Mouse (Mus musculus): ENCODE results near the gene Cox7a2l. TPM values are rescaled to one million over a fixed set of nuclear protein-coding genes. Genes with fewer than 3 reads are reported as not detected.

Cox7a2l gene
- polyA plus RNA-seq, 1 experiment from 2014 or later: 205 TPM

Other genes with a start within 250 kb of the Cox7a2l start
- gene Eml4, start 166.4 kb downstream of the Cox7a2l start, polyA plus RNA-seq (2014; fragmentation: Nextera tagmentation; extraction: Ambion mirVana): 36.2 and 44.2 TPM in 2 replicates
- not detected in 2 replicates for gene Kcng3, start 114.6 kb upstream of the Cox7a2l start, polyA plus RNA-seq (2014; fragmentation: Nextera tagmentation; extraction: Ambion mirVana)
- gene Mta3, start 188.8 kb upstream of the Cox7a2l start, polyA plus RNA-seq (2014; fragmentation: Nextera tagmentation; extraction: Ambion mirVana): 35.0 and 36.8 TPM in 2 replicates

Measured in neural tube, embryonic 14.5 days (tissue).